Mouse (Mus musculus): ENCODE measurements around the gene Gm40193. TPM values are rescaled to one million over a fixed set of nuclear protein-coding genes. Genes with fewer than 3 reads are reported as not detected.
"Not testable (repeated sequence)": the region's sequence is repeated elsewhere in the genome, so short reads cannot be mapped to it uniquely, and the experiment has no call there.

The Gm40193 gene
- polyA plus RNA-seq (2015; fragmentation: Nextera tagmentation; extraction: Ambion mirVana) = not detected in 2 replicates

DNA sequence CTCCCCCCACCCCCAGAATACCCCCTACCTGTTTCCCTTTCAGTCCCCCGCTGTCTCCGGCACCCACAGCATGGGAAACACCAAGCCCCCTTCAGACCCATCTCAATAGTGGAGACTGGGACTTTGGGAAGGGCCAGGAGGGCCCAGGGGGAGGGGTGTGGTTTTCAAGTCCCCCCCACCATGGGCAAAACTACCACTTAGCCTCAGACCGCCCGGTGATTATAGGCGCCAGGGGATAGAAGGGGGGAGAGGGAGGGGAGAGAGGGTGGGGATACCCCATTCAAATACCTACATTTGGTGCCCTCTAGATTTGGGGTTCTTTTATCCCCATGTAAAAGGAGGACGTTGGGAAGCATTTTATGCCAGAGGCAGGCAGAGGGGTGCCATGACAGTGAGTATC, at the start of gene Gm40193:
Gene Gm40193, minus strand, starts transcription at position 101 of the 400 bp plus-strand sequence.
- Histone ChIP-seq H3K4me1 (replicated peaks) (no peaks in the 10 kb centered on the region), H3K4me3 (replicated peaks) (no peak within 1 kb of the TSS), H3K4me2 (replicated peaks) (no peak within 1 kb of the TSS), H3K9me3 (no peaks in the 10 kb centered on the region), H3K27ac (no peak within 1 kb of the TSS), H3K9ac (replicated peaks) (no peak within 1 kb of the TSS), H3K27me3 (peaks cover 5% of the 10 kb centered on the region; the same call in 1 of the 2 replicates), H3K36me3 (peaks cover 15% of the 10 kb centered on the region)
- WGBS = 77% methylated on average over 6 of the region's 6 CpGs
- ATAC-seq = no peak

DNA sequence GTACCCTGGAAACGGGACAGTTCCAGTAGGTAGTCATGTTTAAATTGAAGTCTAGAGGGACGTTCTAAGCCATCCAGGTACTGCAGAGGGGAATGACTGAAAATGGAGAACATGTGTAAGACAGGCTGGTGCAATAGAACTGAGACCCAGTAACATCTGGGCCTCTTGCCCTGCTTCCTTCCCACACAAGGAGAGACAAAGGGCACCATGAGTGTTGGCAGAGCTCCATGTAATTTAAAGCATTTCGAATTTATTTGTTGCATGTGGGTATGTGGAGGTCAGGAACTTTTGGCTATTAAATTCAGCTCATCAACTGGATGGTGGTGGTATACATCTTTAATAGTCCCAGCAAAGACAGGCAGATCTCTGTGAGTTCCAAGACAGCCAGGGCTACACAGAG, 49.5 kb upstream of the Gm40193 start:
- Histone ChIP-seq H3K9ac (replicated peaks) (no peak overlapping the region), H3K27me3 (no peaks in the 10 kb centered on the region), H3K4me2 (replicated peaks) (no peak overlapping the region), H3K4me3 (replicated peaks) (no peak overlapping the region), H3K36me3 (no peaks in the 10 kb centered on the region), H3K4me1 (replicated peaks) (peaks cover 54% of the 10 kb centered on the region), H3K9me3 (no peaks in the 10 kb centered on the region), H3K27ac (no peak overlapping the region)
- no peak for ATAC-seq
- WGBS = 79% methylated on average over 3 of the region's 3 CpGs

DNA sequence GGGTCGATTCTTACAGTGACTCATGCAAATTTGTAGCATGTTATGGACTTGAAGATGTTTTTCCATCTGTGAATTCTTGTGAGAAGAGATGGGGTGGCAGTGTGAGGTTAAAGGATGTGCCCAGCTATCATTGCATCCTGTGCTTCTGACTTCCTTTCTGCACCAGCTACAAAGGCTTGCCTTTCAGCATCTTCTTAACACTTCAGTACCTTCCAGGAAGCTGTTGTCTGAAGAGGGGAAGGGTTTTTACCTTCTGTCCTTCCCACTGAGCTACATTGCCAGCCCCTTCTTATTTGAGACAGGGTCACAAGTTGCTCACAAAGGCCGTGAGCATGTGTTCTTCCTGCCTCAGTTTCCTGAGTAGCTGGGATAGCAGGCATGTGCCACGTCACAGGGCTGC, 48.2 kb upstream of the Gm40193 start:
- 77% methylated on average over 3 of the region's 3 CpGs for WGBS
- ATAC-seq = no peak

DNA sequence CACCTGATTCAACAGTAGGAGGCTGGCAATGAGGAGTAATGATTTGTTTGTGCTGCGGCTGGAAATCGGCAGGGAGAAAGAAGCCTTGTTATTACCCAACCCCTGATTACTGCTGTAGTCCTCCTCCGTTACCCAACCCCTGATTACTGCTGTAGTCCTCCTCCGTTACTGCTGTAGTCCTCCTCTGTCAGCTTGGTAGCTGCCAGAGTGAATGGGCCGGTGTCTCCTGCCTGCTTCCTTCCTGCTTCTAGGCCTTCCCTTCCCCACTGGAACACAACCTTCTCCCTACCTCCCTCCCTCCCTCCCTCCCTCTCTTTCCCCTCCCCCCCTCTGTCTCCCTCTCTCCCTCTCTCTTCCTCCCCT, 47.6 kb upstream of the Gm40193 start:
- peak overlapping the region; percentile 8; the same call in 1 of the 2 replicates for H3K9ac ChIP-seq (replicated peaks)
- WGBS = 68% methylated on average over 5 of the region's 5 CpGs
- 0 out of 2 replicates have a peak overlapping the region, but pooled peaks have one; percentile 12 for H3K27ac ChIP-seq
- no peak overlapping the region for H3K4me2 ChIP-seq (replicated peaks)
- H3K9me3 ChIP-seq = no peaks in the 10 kb centered on the region
- ATAC-seq = no peak
- H3K4me1 ChIP-seq (replicated peaks) = peaks cover 47% of the 10 kb centered on the region
- no peaks in the 10 kb centered on the region for H3K36me3 ChIP-seq
- no peaks in the 10 kb centered on the region for H3K27me3 ChIP-seq
- no peak overlapping the region for H3K4me3 ChIP-seq (replicated peaks)

More for the DNA sequence above, 48.2 kb upstream of the Gm40193 start:
- Histone ChIP-seq H3K27me3 (no peaks in the 10 kb centered on the region), H3K4me1 (replicated peaks) (peaks cover 53% of the 10 kb centered on the region), H3K36me3 (no peaks in the 10 kb centered on the region), H3K4me2 (replicated peaks) (no peak overlapping the region), H3K9me3 (no peaks in the 10 kb centered on the region), H3K4me3 (replicated peaks) (no peak overlapping the region), H3K9ac (replicated peaks) (no peak overlapping the region), H3K27ac (no peak overlapping the region)

DNA sequence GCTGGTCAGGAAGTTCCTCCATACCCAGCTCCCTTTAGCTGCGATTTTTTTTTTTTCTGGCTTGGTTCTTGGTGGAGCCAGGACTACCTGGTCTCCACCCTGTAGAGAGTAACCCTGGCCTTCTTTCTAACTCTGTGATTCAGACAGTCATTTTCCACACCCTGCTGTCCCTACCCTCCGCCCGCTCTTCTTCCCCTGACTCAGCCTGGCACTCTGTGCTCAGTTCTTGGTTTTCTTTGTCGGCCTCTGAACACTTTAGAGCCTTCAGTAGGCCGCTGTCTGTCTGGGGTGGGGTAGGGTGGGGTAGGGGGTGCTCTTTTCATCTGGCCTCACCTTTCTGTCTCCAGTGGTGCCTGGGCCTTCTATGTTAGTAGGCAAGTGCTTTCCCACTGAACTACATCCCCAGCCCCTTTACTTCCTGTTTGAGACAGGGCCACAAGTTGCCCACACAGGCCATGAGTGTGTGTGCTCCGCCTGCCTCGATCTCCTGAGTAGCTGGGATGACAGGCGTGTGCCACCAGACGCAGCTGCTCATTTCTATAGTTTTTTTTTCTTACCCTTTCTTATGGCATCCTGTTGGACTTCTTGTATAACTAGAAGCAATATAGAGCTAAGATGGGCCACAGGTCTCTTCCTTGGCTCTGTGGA, 47.1 kb upstream of the Gm40193 start:
- Histone ChIP-seq H3K36me3 (no peaks in the 10 kb centered on the region), H3K4me2 (replicated peaks) (no peak overlapping the region), H3K4me3 (replicated peaks) (no peak overlapping the region), H3K4me1 (replicated peaks) (peaks cover 42% of the 10 kb centered on the region), H3K9me3 (no peaks in the 10 kb centered on the region), H3K27ac (no peak overlapping the region), H3K27me3 (no peaks in the 10 kb centered on the region), H3K9ac (replicated peaks) (peak overlapping the region; percentile 8; the same call in 1 of the 2 replicates)
- WGBS = 82% methylated on average over 9 of the region's 9 CpGs
- ATAC-seq = no peak

DNA sequence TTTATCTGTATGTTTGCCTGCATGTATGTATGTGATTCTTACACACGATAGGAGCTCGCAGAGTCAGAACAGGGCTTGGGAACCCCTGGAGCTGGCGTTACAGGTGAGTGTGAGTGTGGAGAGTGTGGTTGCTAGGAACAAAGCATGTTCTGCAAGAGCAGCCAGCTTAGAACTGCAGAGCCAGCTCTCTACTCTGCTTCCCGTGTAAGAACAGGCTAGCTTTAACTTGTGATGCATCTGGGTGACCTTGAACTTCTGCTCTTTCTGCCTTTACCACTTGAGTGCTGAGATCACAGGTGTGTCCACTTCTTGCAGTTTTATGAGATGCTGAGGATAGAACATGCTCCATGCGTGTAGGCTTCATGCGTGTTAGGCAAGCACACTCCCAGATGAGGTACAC, 46.2 kb upstream of the Gm40193 start:
- 90% methylated on average over 6 of the region's 6 CpGs for WGBS
- no peaks in the 10 kb centered on the region for H3K9me3 ChIP-seq
- H3K4me3 ChIP-seq (replicated peaks) = no peak overlapping the region
- H3K27ac ChIP-seq = no peak overlapping the region
- no peaks in the 10 kb centered on the region for H3K36me3 ChIP-seq
- ATAC-seq = no peak
- no peak overlapping the region for H3K4me2 ChIP-seq (replicated peaks)
- H3K4me1 ChIP-seq (replicated peaks) = peaks cover 38% of the 10 kb centered on the region
- no peaks in the 10 kb centered on the region for H3K27me3 ChIP-seq
- H3K9ac ChIP-seq (replicated peaks) = no peak overlapping the region

DNA sequence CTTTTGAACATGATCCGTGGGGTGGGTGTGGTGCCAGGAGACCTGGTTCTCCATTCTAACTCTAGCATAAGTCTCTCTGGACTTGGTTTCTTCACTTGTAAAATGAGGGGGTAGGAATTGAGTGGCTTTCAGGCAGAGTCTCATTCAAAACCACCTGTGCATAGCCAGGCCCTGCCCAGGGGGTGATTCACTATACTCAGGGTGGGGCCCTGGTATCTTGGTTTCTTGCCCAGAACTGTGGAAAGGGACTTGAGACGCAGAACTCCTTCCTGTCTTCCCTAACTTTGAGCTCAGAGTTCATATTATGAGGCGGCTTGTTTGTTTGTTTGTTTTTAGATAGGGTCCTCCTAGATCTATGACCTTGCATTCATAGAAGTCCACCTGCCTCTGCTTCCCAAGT, 44.5 kb upstream of the Gm40193 start:
- no peak overlapping the region; the same call in 1 of the 2 replicates for H3K9ac ChIP-seq (replicated peaks)

DNA sequence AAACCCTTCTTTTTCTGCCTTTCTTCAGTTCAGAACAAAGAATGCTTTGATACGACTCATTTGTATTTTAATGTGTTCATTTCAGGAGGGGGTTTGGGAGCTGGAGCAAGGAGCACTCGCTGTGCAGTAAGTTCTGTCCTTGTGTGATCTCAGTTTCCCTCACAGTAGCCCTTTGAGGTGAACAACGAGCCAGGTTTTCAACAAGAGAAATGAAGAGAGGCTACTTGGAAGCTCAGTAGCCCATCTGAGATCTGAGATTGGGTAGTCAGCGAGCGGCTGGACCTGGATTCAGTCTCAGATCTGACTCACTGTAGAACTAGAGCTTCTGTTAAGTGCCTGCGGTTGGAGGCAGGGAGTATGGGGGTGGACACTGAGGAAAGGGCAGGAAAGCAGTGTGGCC, 41.1 kb upstream of the Gm40193 start:
- Histone ChIP-seq H3K4me2 (replicated peaks) (no peak overlapping the region), H3K4me3 (replicated peaks) (no peak overlapping the region), H3K4me1 (replicated peaks) (peaks cover 25% of the 10 kb centered on the region), H3K36me3 (no peaks in the 10 kb centered on the region), H3K27ac (0 out of 2 replicates have a peak overlapping the region, but pooled peaks have one; percentile 32), H3K9ac (replicated peaks) (no peak overlapping the region), H3K9me3 (no peaks in the 10 kb centered on the region), H3K27me3 (no peaks in the 10 kb centered on the region)
- no peak for ATAC-seq
- WGBS = 53% methylated on average over 6 of the region's 6 CpGs

More for the DNA sequence above, 44.5 kb upstream of the Gm40193 start:
- no peak for ATAC-seq
- Histone ChIP-seq H3K4me1 (replicated peaks) (peaks cover 34% of the 10 kb centered on the region), H3K36me3 (no peaks in the 10 kb centered on the region), H3K4me2 (replicated peaks) (no peak overlapping the region), H3K4me3 (replicated peaks) (no peak overlapping the region), H3K27me3 (no peaks in the 10 kb centered on the region), H3K27ac (no peak overlapping the region), H3K9me3 (no peaks in the 10 kb centered on the region)
- 89% methylated on average over 3 of the region's 3 CpGs for WGBS

DNA sequence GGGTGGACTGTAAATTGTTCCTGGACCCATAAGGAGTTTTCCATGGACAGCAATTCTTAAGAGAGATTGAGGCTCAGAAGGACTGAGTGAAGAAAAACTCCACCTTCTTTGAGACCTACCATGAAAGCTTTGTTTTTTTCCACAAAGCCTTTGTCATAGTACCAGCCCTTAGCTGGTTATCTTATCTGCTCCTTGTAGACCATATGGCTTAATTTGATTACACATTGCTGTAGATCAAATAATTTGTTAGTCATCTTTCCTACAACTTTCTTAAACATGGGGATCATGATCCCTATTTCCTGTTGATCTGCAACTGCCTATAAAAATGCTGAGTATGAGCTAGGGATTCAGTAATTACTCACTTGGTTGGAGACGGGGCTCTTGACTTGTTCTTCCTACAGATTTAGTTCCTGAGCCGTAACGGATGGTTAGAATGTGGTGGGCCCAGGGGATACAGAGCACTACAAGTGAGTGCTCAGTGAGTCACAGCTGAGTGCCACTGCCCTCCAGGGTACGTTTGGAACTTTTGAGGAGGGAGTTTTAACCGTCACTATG, 39.7 kb upstream of the Gm40193 start:
- no peaks in the 10 kb centered on the region for H3K36me3 ChIP-seq
- no peak overlapping the region for H3K4me3 ChIP-seq (replicated peaks)
- H3K9me3 ChIP-seq = no peaks in the 10 kb centered on the region
- H3K27ac ChIP-seq = no peak overlapping the region
- H3K4me2 ChIP-seq (replicated peaks) = no peak overlapping the region
- H3K4me1 ChIP-seq (replicated peaks) = peaks cover 11% of the 10 kb centered on the region; the same call in 1 of the 2 replicates
- no peak for ATAC-seq
- H3K27me3 ChIP-seq = no peaks in the 10 kb centered on the region
- 55% methylated on average over 5 of the region's 5 CpGs for WGBS
- no peak overlapping the region for H3K9ac ChIP-seq (replicated peaks)

DNA sequence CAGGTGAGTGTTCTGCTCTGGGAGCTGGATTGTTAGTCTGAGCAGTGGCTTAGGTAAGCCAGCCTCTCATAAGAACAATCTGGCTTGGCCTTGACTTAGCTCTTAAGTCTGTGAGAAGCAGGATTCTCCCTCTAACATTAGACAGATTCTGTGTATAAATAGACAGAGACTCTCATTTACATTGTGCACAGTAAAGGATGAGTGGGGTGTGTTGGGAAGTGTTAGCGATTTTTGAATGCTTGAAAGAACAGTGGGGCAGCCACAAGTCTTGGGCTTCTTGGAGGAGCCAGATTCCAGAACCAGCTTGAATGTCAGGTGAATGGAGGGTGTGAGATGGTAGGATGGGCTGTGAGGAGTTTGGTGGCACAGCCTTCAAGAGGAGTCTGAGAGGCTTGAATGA, 38.9 kb upstream of the Gm40193 start:
- H3K27me3 ChIP-seq = no peaks in the 10 kb centered on the region
- WGBS = 90% methylated on average over 1 of the region's 1 CpGs
- H3K4me3 ChIP-seq (replicated peaks) = no peak overlapping the region
- H3K9ac ChIP-seq (replicated peaks) = no peak overlapping the region
- H3K4me1 ChIP-seq (replicated peaks) = peaks cover 16% of the 10 kb centered on the region
- no peak overlapping the region for H3K27ac ChIP-seq
- H3K36me3 ChIP-seq = no peaks in the 10 kb centered on the region
- no peak for ATAC-seq
- H3K9me3 ChIP-seq = no peaks in the 10 kb centered on the region
- H3K4me2 ChIP-seq (replicated peaks) = no peak overlapping the region

DNA sequence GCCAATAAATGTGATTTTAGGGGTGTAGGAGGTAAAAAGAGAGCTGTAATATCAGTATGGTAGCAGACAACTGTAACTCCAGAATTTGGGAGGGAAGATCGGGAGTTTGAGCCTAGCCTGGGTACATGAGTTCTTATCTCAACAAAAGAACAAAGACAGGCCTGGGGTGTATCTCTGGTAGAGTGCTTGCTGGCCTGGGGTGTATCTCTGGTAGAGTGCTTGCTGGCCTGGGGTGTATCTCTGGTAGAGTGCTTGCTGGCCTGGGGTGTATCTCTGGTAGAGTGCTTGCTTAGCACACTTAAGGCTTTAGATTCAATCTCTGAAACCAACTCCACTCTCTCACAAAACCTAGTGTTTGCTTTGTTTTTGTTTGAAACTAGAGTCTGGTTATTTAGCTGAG, 37.9 kb upstream of the Gm40193 start:
- ATAC-seq = not testable (repeated sequence)

DNA sequence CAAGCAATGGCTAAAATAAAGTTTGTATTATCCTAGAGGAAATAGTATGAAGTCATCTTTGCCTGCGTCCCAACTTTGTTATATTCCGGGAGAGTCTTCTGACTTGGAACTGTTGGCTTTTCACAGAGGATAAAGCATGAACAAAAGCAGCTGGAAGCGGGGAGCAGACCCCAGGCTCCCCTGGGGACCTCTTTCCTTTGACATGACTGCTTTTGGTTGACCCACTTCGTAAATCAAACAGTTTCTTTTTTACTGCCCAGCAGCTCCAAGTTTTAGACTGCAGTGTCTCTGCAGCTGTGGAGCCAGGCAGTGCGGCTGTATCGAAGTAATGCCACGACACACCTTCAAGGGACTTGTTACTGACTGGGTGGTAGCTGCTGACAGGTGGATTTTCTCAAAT, 33.8 kb upstream of the Gm40193 start:
- ATAC-seq = no peak
- H3K4me2 ChIP-seq (replicated peaks) = no peak overlapping the region
- H3K9ac ChIP-seq (replicated peaks) = 0 out of 2 replicates have a peak overlapping the region, but pooled peaks have one; percentile 15
- peaks cover 49% of the 10 kb centered on the region for H3K4me1 ChIP-seq (replicated peaks)
- H3K27me3 ChIP-seq = no peaks in the 10 kb centered on the region
- no peaks in the 10 kb centered on the region for H3K9me3 ChIP-seq
- H3K27ac ChIP-seq = no peak overlapping the region
- 69% methylated on average over 7 of the region's 7 CpGs for WGBS
- no peaks in the 10 kb centered on the region for H3K36me3 ChIP-seq
- no peak overlapping the region for H3K4me3 ChIP-seq (replicated peaks)

More for the DNA sequence above, 37.9 kb upstream of the Gm40193 start:
- H3K9ac ChIP-seq (replicated peaks); H3K4me3 ChIP-seq (replicated peaks); H3K4me2 ChIP-seq (replicated peaks); H3K9me3 ChIP-seq; H3K36me3 ChIP-seq; H3K27ac ChIP-seq; H3K27me3 ChIP-seq: not testable (repeated sequence)
- H3K4me1 ChIP-seq (replicated peaks) = peaks cover 26% of the 10 kb centered on the region
- 90% methylated on average over 1 of the region's 1 CpGs for WGBS
